In the genomic region with DNA sequence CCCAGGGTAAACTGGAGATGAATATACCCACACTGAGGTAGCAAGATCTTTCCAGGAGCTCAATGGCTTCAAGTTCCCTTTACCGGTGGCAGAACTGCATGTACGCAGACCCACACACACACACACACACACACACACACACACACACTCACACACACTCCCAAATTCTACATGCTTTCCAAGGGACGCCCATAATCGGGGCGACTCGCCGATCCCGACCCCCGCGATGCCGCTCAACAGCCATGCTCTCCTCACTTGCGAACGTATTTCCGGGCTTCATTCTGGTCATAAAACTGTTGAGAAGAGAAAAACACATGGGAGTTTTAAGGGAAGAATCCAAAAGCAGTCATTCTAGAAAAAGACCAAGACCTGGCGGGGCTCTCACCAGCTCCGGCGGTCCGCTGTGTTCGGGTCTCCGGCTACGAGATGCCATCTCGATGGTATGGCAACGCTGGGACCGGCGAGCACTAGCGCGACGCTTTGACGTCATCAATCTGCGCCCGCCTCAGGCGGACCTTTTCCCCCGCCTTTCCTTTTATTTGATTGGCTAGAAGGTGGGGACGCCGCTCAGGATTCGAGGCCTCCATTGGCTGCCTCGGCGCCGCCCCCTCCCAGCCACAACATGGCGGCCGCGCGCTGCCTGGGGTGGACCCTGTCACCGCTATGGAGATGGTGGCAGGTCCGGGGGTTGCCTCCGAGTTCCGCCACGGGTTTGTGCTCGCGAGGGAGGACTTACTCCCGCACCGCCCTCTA, we compare ENCODE assay signal across 8 mouse cellular contexts. TPM values are rescaled to one million over a fixed set of nuclear protein-coding genes. Genes with fewer than 3 reads are reported as not detected.
DNase-seq lines count a peak whose midpoint lies in the region; ATAC-seq lines count a peak whose summit lies in the region.

Dnajc30 (plus strand) TSS at position 574 of the 753 bp plus-strand sequence.

- H3K9me3 ChIP-seq in lung, embryonic 16.5 days (ENCODE audit: control insufficient read depth, low read length) = no peaks in the 10 kb centered on the region

- H3K4me1 ChIP-seq in lung, embryonic 16.5 days (replicated peaks; ENCODE audit: control insufficient read depth, insufficient read depth, low read length) = peaks cover 15% of the 10 kb centered on the region

- WGBS in lung, embryonic 16.5 days = under 1% methylated on average over 52 of the region's 52 CpGs

- H3K4me2 ChIP-seq in lung, embryonic 16.5 days (ENCODE audit: low read depth, low read length) = peak within 1 kb of the TSS; percentile 90

- peak; percentile 87 for DNase-seq in MEL-GATA-1-ER (ENCODE audit: extremely low read depth, low read depth)
- peak; percentile 96 for DNase-seq in cerebellum, adult 8-10 months
- DNase-seq in forelimb bud, embryonic 11.5 days (ENCODE audit: low read depth, low spot score) = peak; percentile 98
- peak; percentile 94 for DNase-seq in layer of hippocampus, adult 9-10 months (ENCODE audit: low spot score)
- DNase-seq in ovary, postnatal 10 days (ENCODE audit: low spot score) = peak; percentile 94
- DNase-seq in thymus, postnatal 10 days (ENCODE audit: low spot score in 2 of 2) = peak; percentile 95 to 97

- peaks cover 17% of the 10 kb centered on the region for H3K36me3 ChIP-seq in lung, embryonic 16.5 days (ENCODE audit: control insufficient read depth, insufficient read depth, low read length)

- peak within 1 kb of the TSS; percentile 91 for H3K4me3 ChIP-seq in lung, embryonic 16.5 days (ENCODE audit: low read length)

- no peaks in the 10 kb centered on the region for H3K27me3 ChIP-seq in lung, embryonic 16.5 days (ENCODE audit: control insufficient read depth, insufficient read depth, low read depth, low read length)

- ATAC-seq in hematopoietic stem cell, adult 5-6 weeks (replicated peaks in 1 of 2; ENCODE audit: insufficient read depth in 1 of 2, low FRiP score in 2 of 2, low TSS enrichment in 1 of 2, low read depth in 1 of 2, poor library complexity in 2 of 2, severe bottlenecking in 2 of 2) = peak; percentile 96 to 97
- ATAC-seq in lung, embryonic 16.5 days (ENCODE audit: low read depth) = peak; percentile 99

- H3K27ac ChIP-seq in lung, embryonic 16.5 days (ENCODE audit: low read length) = peak within 1 kb of the TSS; percentile 55

- H3K9ac ChIP-seq in lung, embryonic 16.5 days (ENCODE audit: low read length) = peak within 1 kb of the TSS; percentile 81

RNA-seq across cellular contexts. Expression of gene Dnajc30, which starts in this region (rescaled TPM):
- total RNA-seq in hematopoietic stem cell, adult 5-6 weeks (2017) = 4.2 and 7.8 TPM in 2 replicates
- polyA plus RNA-seq in lung, embryonic 16.5 days (2015; fragmentation: Nextera tagmentation; extraction: Ambion mirVana) = 32.2 and 32.5 TPM in 2 replicates

Comparison
In these comparisons a context has a peak if more than half of its experiments do, and no peak if none do; other contexts are left out.
1. Peak in every context shown above with its lines: DNase-seq, ATAC-seq, H3K4me3 ChIP-seq and H3K27ac ChIP-seq.